Mouse (Mus musculus): ENCODE results near the gene Kdm7a.

- TF ChIP-seq CTCF (IDR thresholded peaks at IDR 0.05; ENCODE audit: extremely low read depth, insufficient read depth, low read length) (no peak; the same call in 1 of the 2 replicates), POLR2A (IDR thresholded peaks at IDR 0.05; ENCODE audit: extremely low read depth, insufficient read depth, low read length) (no peak)
Observed at GRCm38 (mm10) chr6:39146041-39146440, 60.5 kb downstream of the Kdm7a start.
